Mouse (Mus musculus) MEL (cell line): ENCODE data around the gene Dvl2.

Experiments used
- CHD1 ChIP-seq: IDR thresholded peaks from 2 replicates; pipeline ENCODE4 v1.6.1; 2012; ENCODE audit warnings: low read depth, mild to moderate bottlenecking, inconsistent platforms, low read length, improper control_type of control experiment
- CTCF ChIP-seq, 3 experiments: IDR thresholded peaks in 2 of 3; conservative IDR thresholded peaks in 1 of 3; 2 replicates each; pipeline ENCODE4 v1.5.1; 2011 to 2012; ENCODE audit warnings: low read length in 3 of 3, low read depth in 2 of 3, mild to moderate bottlenecking in 2 of 3, improper control_type of control experiment in 1 of 3, inconsistent platforms in 1 of 3, mixed read lengths in 1 of 3, moderate library complexity in 1 of 3; ENCODE audit not compliant: control insufficient read depth in 1 of 3, insufficient read depth in 1 of 3, poor library complexity in 1 of 3, severe bottlenecking in 1 of 3
- GABPA ChIP-seq: IDR thresholded peaks from 2 replicates; pipeline ENCODE4 v1.6.1; 2012; ENCODE audit warnings: low read depth, mild to moderate bottlenecking, inconsistent platforms, low read length, improper control_type of control experiment, moderate library complexity
- GATA1 ChIP-seq: IDR thresholded peaks from 2 replicates; pipeline ENCODE4 v1.6.1; 2011; ENCODE audit warnings: low read depth, low read length, improper control_type of control experiment
- MAFK ChIP-seq: IDR thresholded peaks from 2 replicates; pipeline ENCODE4 v1.6.1; 2011; ENCODE audit warnings: low read depth, mild to moderate bottlenecking, low read length, improper control_type of control experiment, borderline replicate concordance
- MAZ ChIP-seq: IDR thresholded peaks from 2 replicates; pipeline ENCODE4 v1.6.1; 2012; ENCODE audit warnings: low read depth, mild to moderate bottlenecking, inconsistent platforms, low read length, improper control_type of control experiment
- POLR2A ChIP-seq, 2 experiments: IDR thresholded peaks; 2 replicates each; pipeline ENCODE4 v1.6.1; 2011 to 2012; ENCODE audit warnings: low read length in 2 of 2, mild to moderate bottlenecking in 2 of 2, control low read depth in 1 of 2, improper control_type of control experiment in 1 of 2, low read depth in 1 of 2, moderate library complexity in 1 of 2; ENCODE audit not compliant: control insufficient read depth in 1 of 2, insufficient read depth in 1 of 2, poor library complexity in 1 of 2
- RCOR1 ChIP-seq: IDR thresholded peaks from 2 replicates; pipeline ENCODE4 v1.6.1; 2012; ENCODE audit warnings: low read depth, mild to moderate bottlenecking, inconsistent platforms, low read length, improper control_type of control experiment
- UBTF ChIP-seq: IDR thresholded peaks from 2 replicates; pipeline ENCODE4 v1.6.1; 2012; ENCODE audit warnings: low read depth, mild to moderate bottlenecking, inconsistent platforms, low read length, improper control_type of control experiment, moderate library complexity, borderline replicate concordance; ENCODE audit not compliant: insufficient read depth
- ZKSCAN1 ChIP-seq: IDR thresholded peaks from 2 replicates; pipeline ENCODE4 v1.6.1; 2012; ENCODE audit warnings: low read depth, mild to moderate bottlenecking, inconsistent platforms, low read length, improper control_type of control experiment, moderate library complexity
- ZMIZ1 ChIP-seq: IDR thresholded peaks from 2 replicates; pipeline ENCODE4 v1.6.1; 2012; ENCODE audit warnings: low read depth, mild to moderate bottlenecking, inconsistent platforms, low read length, improper control_type of control experiment, moderate library complexity
- ZNF384 ChIP-seq: IDR thresholded peaks from 2 replicates; pipeline ENCODE4 v1.6.1; 2012; ENCODE audit warnings: low read depth, mild to moderate bottlenecking, inconsistent platforms, low read length, improper control_type of control experiment

GRCm38 (mm10) chr11:69997070-69997509 is 3.3 kb upstream of the Dvl2 start:
- TF ChIP-seq CHD1 (no peak), GABPA (no peak), POLR2A (IDR thresholded peaks at IDR 0.05; ENCODE audit: control insufficient read depth in 1 of 2, insufficient read depth in 1 of 2, low read depth in 1 of 2, low read length in 2 of 2, poor library complexity in 1 of 2) (peak; percentile 62 to 86; a peak in 3 of 4 replicates), MAZ (no peak; the same call in 1 of the 2 replicates), MAFK (no peak), ZMIZ1 (0 out of 2 replicates have a peak, but pooled peaks have one; percentile 78), RCOR1 (no peak), CTCF (IDR thresholded peaks at IDR 0.05 in 2 of 3, conservative IDR thresholded peaks at IDR 0.05 in 1 of 3; ENCODE audit: control insufficient read depth in 1 of 3, insufficient read depth in 1 of 3, low read depth in 2 of 3, low read length in 3 of 3, poor library complexity in 1 of 3, severe bottlenecking in 1 of 3) (no peak), ZKSCAN1 (no peak), ZNF384 (no peak), GATA1 (no peak), UBTF (no peak)
